Mouse (Mus musculus): Measurements from ENCODE around the gene Neurl1a. TPM values are rescaled to one million over a fixed set of nuclear protein-coding genes. Genes with fewer than 3 reads are reported as not detected.

Gene Neurl1a
- polyA plus RNA-seq, 1 experiment from 2014 or later = 5.4 TPM

- no peak overlapping the region for H3K9ac ChIP-seq
- no peak overlapping the region for H3K4me3 ChIP-seq (replicated peaks)
- H3K27ac ChIP-seq = no peak overlapping the region
- no peaks in the 10 kb centered on the region for H3K27me3 ChIP-seq (replicated peaks)
- H3K9me3 ChIP-seq = no peaks in the 10 kb centered on the region
- H3K4me2 ChIP-seq (replicated peaks) = no peak overlapping the region
- peaks cover 8% of the 10 kb centered on the region for H3K4me1 ChIP-seq (replicated peaks)
- WGBS = 70% methylated on average over 7 of the region's 7 CpGs
- ATAC-seq = no peak
- H3K36me3 ChIP-seq = no peaks in the 10 kb centered on the region
Measured at GRCm38 (mm10) chr19:47221500-47222153, 43.0 kb downstream of the Neurl1a start.

- peak; percentile 51 for ATAC-seq
- 83% methylated on average over 8 of the region's 8 CpGs for WGBS
- H3K4me3 ChIP-seq (replicated peaks) = no peak overlapping the region
- no peak overlapping the region for H3K4me2 ChIP-seq (replicated peaks)
- H3K4me1 ChIP-seq (replicated peaks) = peaks cover 6% of the 10 kb centered on the region
- no peaks in the 10 kb centered on the region for H3K9me3 ChIP-seq
- H3K36me3 ChIP-seq = no peaks in the 10 kb centered on the region
- no peak overlapping the region for H3K27ac ChIP-seq
- no peaks in the 10 kb centered on the region for H3K27me3 ChIP-seq (replicated peaks)
- H3K9ac ChIP-seq = no peak overlapping the region
Measured at GRCm38 (mm10) chr19:47222154-47222840, 43.7 kb downstream of the Neurl1a start.

GRCm38 (mm10) chr19:47222841-47223557 lies 44.4 kb downstream of the Neurl1a start:
- no peaks in the 10 kb centered on the region for H3K36me3 ChIP-seq
- no peak overlapping the region for H3K4me2 ChIP-seq (replicated peaks)
- H3K4me3 ChIP-seq (replicated peaks) = no peak overlapping the region
- H3K9ac ChIP-seq = no peak overlapping the region
- 50% methylated on average over 15 of the region's 15 CpGs for WGBS
- ATAC-seq = 0 out of 2 replicates have a peak, but pooled peaks have one; percentile 19
- H3K27ac ChIP-seq = no peak overlapping the region
- H3K9me3 ChIP-seq = no peaks in the 10 kb centered on the region
- no peaks in the 10 kb centered on the region for H3K27me3 ChIP-seq (replicated peaks)
- peaks cover 6% of the 10 kb centered on the region for H3K4me1 ChIP-seq (replicated peaks)

- no peak overlapping the region for H3K4me2 ChIP-seq (replicated peaks)
- H3K27ac ChIP-seq = no peak overlapping the region
- H3K36me3 ChIP-seq = no peaks in the 10 kb centered on the region
- no peak overlapping the region for H3K4me3 ChIP-seq (replicated peaks)
- H3K27me3 ChIP-seq (replicated peaks) = no peaks in the 10 kb centered on the region
- H3K4me1 ChIP-seq (replicated peaks) = peaks cover 14% of the 10 kb centered on the region
- H3K9ac ChIP-seq = no peak overlapping the region
- H3K9me3 ChIP-seq = no peaks in the 10 kb centered on the region
- 76% methylated on average over 4 of the region's 4 CpGs for WGBS
- no peak for ATAC-seq
Measured at GRCm38 (mm10) chr19:47224743-47225142, 46.1 kb downstream of the Neurl1a start.

GRCm38 (mm10) chr19:47225791-47226190 lies 47.2 kb downstream of the Neurl1a start:
- Histone ChIP-seq H3K9me3 (no peaks in the 10 kb centered on the region), H3K9ac (no peak overlapping the region), H3K27me3 (replicated peaks) (no peaks in the 10 kb centered on the region), H3K4me1 (replicated peaks) (peaks cover 13% of the 10 kb centered on the region), H3K4me3 (replicated peaks) (no peak overlapping the region), H3K4me2 (replicated peaks) (no peak overlapping the region), H3K27ac (no peak overlapping the region), H3K36me3 (no peaks in the 10 kb centered on the region)
- 85% methylated on average over 5 of the region's 5 CpGs for WGBS
- ATAC-seq = no peak

GRCm38 (mm10) chr19:47228725-47229252 lies 50.2 kb downstream of the Neurl1a start:
- ATAC-seq = peak; percentile 88
- Histone ChIP-seq H3K4me3 (replicated peaks) (peak overlapping the region; percentile 37), H3K27ac (peak overlapping the region; percentile 59; the same call in 1 of the 2 replicates), H3K4me1 (replicated peaks) (peaks cover 11% of the 10 kb centered on the region; the same call in 1 of the 2 replicates), H3K36me3 (no peaks in the 10 kb centered on the region), H3K27me3 (replicated peaks) (no peaks in the 10 kb centered on the region), H3K9ac (peak overlapping the region; percentile 36), H3K4me2 (replicated peaks) (peak overlapping the region; percentile 69), H3K9me3 (no peaks in the 10 kb centered on the region)
- 5% methylated on average over 16 of the region's 17 CpGs for WGBS

GRCm38 (mm10) chr19:47229461-47229860 lies 50.8 kb downstream of the Neurl1a start:
- no peaks in the 10 kb centered on the region for H3K27me3 ChIP-seq (replicated peaks)
- H3K4me3 ChIP-seq (replicated peaks) = no peak overlapping the region
- H3K27ac ChIP-seq = peak overlapping the region; percentile 59; the same call in 1 of the 2 replicates
- no peaks in the 10 kb centered on the region for H3K36me3 ChIP-seq
- 0 out of 2 replicates have a peak overlapping the region, but pooled peaks have one; percentile 36 for H3K9ac ChIP-seq
- H3K4me1 ChIP-seq (replicated peaks) = peaks cover 11% of the 10 kb centered on the region; the same call in 1 of the 2 replicates
- H3K4me2 ChIP-seq (replicated peaks) = peak overlapping the region; percentile 69
- H3K9me3 ChIP-seq = no peaks in the 10 kb centered on the region
- ATAC-seq = no peak
- WGBS = 65% methylated on average over 5 of the region's 5 CpGs

- Histone ChIP-seq H3K36me3 (no peaks in the 10 kb centered on the region), H3K9me3 (no peaks in the 10 kb centered on the region), H3K9ac (no peak overlapping the region), H3K4me2 (replicated peaks) (no peak overlapping the region), H3K27ac (no peak overlapping the region), H3K4me3 (replicated peaks) (no peak overlapping the region), H3K4me1 (replicated peaks) (peaks cover 11% of the 10 kb centered on the region; the same call in 1 of the 2 replicates), H3K27me3 (replicated peaks) (no peaks in the 10 kb centered on the region)
- ATAC-seq = no peak
- WGBS = 90% methylated on average over 7 of the region's 7 CpGs
Measured at GRCm38 (mm10) chr19:47230082-47230481, 51.5 kb downstream of the Neurl1a start.

GRCm38 (mm10) chr19:47230682-47231081 lies 52.1 kb downstream of the Neurl1a start:
- H3K4me3 ChIP-seq (replicated peaks) = no peak overlapping the region
- no peaks in the 10 kb centered on the region for H3K36me3 ChIP-seq
- no peak overlapping the region for H3K9ac ChIP-seq
- H3K27ac ChIP-seq = no peak overlapping the region
- WGBS = 90% methylated on average over 8 of the region's 8 CpGs
- H3K9me3 ChIP-seq = no peaks in the 10 kb centered on the region
- no peak for ATAC-seq
- no peaks in the 10 kb centered on the region for H3K27me3 ChIP-seq (replicated peaks)
- H3K4me2 ChIP-seq (replicated peaks) = no peak overlapping the region
- peaks cover 11% of the 10 kb centered on the region; the same call in 1 of the 2 replicates for H3K4me1 ChIP-seq (replicated peaks)

GRCm38 (mm10) chr19:47231389-47231788 lies 52.8 kb downstream of the Neurl1a start:
- no peaks in the 10 kb centered on the region for H3K9me3 ChIP-seq
- no peaks in the 10 kb centered on the region for H3K36me3 ChIP-seq
- no peak for ATAC-seq
- H3K4me2 ChIP-seq (replicated peaks) = no peak overlapping the region
- H3K27me3 ChIP-seq (replicated peaks) = no peaks in the 10 kb centered on the region
- no peak overlapping the region for H3K9ac ChIP-seq
- peaks cover 11% of the 10 kb centered on the region; the same call in 1 of the 2 replicates for H3K4me1 ChIP-seq (replicated peaks)
- H3K27ac ChIP-seq = no peak overlapping the region
- H3K4me3 ChIP-seq (replicated peaks) = no peak overlapping the region
- WGBS = 93% methylated on average over 6 of the region's 6 CpGs

- Histone ChIP-seq H3K36me3 (no peaks in the 10 kb centered on the region), H3K9me3 (no peaks in the 10 kb centered on the region), H3K27me3 (replicated peaks) (no peaks in the 10 kb centered on the region), H3K4me1 (replicated peaks) (peaks cover 11% of the 10 kb centered on the region; the same call in 1 of the 2 replicates), H3K4me2 (replicated peaks) (no peak overlapping the region), H3K27ac (no peak overlapping the region), H3K4me3 (replicated peaks) (no peak overlapping the region), H3K9ac (no peak overlapping the region)
- 77% methylated on average over 5 of the region's 5 CpGs for WGBS
- ATAC-seq = no peak
Measured at GRCm38 (mm10) chr19:47232077-47232865, 53.7 kb downstream of the Neurl1a start.

All from intestine, embryonic 15.5 days (tissue).